Mouse (Mus musculus) cortical plate, adult 2 months (tissue): Measurements from ENCODE around the gene Tnfsfm13. TPM values are rescaled to one million over a fixed set of nuclear protein-coding genes. Genes with fewer than 3 reads are reported as not detected.
A peak's percentile ranks its signal among the peaks of the same experiment; 100 is the strongest.
"Not testable (repeated sequence)": the region's sequence is repeated elsewhere in the genome, so short reads cannot be mapped to it uniquely, and the experiment has no call there.

ENCODE experiments used
- H3K27ac ChIP-seq: fragments of 200-500 bp; 2 replicates; pipeline ENCODE4 v1.5.1; 2012; ENCODE audit warnings: low read length, control low read depth, inconsistent platforms; ENCODE audit not compliant: insufficient read depth
- H3K4me1 ChIP-seq: fragments of 200-500 bp; 2 replicates; pipeline ENCODE4 v1.6.1; 2011; ENCODE audit warnings: low read length; ENCODE audit not compliant: control insufficient read depth, insufficient read depth
- H3K4me3 ChIP-seq: fragments of 200-500 bp; 2 replicates; pipeline ENCODE4 v1.5.1; 2011; ENCODE audit warnings: mild to moderate bottlenecking, low read length, control low read depth; ENCODE audit not compliant: insufficient read depth
- CTCF ChIP-seq: fragments of 200-500 bp; IDR thresholded peaks from 2 replicates; pipeline ENCODE4 v1.5.1; 2011; ENCODE audit warnings: mild to moderate bottlenecking, control low read depth, low read length; ENCODE audit not compliant: insufficient read depth; ENCODE audit errors: extremely low read depth
- POLR2A ChIP-seq: fragments of 200-500 bp; IDR thresholded peaks from 2 replicates; pipeline ENCODE4 v1.6.1; 2011; ENCODE audit warnings: mild to moderate bottlenecking, low read length, control low read depth; ENCODE audit not compliant: insufficient read depth; ENCODE audit errors: extremely low read depth
- polyA plus RNA-seq: library from polyadenylated mRNA; depleted of rRNA; stranded (reverse); fragments of >200 nt; gene quantifications from 2 replicates; pipeline ENCODE4 v1.2.3, GENCODE M21; 2012

Gene Tnfsfm13
- polyA plus RNA-seq, 1 experiment: 3.8 TPM

- TF ChIP-seq CTCF: no peak
- no peak for TF ChIP-seq POLR2A
- Histone ChIP-seq H3K27ac (no peak overlapping the region), H3K4me3 (no peak overlapping the region), H3K4me1 (no peaks in the 10 kb centered on the region)
Measured at GRCm38 (mm10) chr11:69706775-69707479, 11.0 kb upstream of the Tnfsfm13 start.

- no peaks in the 10 kb centered on the region for H3K4me1 ChIP-seq
- H3K4me3 ChIP-seq: no peak overlapping the region
Measured at GRCm38 (mm10) chr11:69704613-69705010, 8.7 kb upstream of the Tnfsfm13 start.

GRCm38 (mm10) chr11:69703814-69704612 lies 8.1 kb upstream of the Tnfsfm13 start:
- Histone ChIP-seq H3K4me3 (no peak overlapping the region), H3K4me1 (no peaks in the 10 kb centered on the region), H3K27ac (no peak overlapping the region)
- TF ChIP-seq CTCF (no peak), POLR2A (no peak)

More at GRCm38 (mm10) chr11:69704613-69705010, 8.7 kb upstream of the Tnfsfm13 start:
- TF ChIP-seq POLR2A: no peak
- TF ChIP-seq CTCF: no peak
- H3K27ac ChIP-seq: no peak overlapping the region

DNA sequence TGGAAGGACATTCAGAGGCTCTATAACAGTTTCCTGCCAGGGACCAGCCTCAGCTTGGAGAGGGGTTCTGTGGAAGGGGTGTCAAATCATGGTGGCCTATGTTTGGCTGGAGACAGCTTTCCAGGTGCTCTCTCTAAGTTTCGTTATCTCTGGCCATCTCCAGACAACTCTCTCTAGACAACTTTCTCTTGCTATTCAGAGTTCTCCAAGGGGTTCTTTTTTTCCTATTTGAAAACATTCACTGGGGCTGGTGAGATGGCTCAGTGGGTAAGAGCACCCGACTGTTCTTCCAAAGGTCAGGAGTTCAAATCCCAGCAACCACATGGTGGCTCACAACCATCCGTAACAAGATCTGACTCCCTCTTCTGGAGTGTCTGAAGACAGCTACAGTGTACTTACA lies 7.5 kb upstream of the Tnfsfm13 start:
- H3K4me3 ChIP-seq, H3K4me1 ChIP-seq, H3K27ac ChIP-seq: not testable (repeated sequence)

- H3K27ac ChIP-seq, H3K4me1 ChIP-seq, H3K4me3 ChIP-seq: not testable (repeated sequence)
Measured at GRCm38 (mm10) chr11:69702886-69703285, 7.0 kb upstream of the Tnfsfm13 start.

DNA sequence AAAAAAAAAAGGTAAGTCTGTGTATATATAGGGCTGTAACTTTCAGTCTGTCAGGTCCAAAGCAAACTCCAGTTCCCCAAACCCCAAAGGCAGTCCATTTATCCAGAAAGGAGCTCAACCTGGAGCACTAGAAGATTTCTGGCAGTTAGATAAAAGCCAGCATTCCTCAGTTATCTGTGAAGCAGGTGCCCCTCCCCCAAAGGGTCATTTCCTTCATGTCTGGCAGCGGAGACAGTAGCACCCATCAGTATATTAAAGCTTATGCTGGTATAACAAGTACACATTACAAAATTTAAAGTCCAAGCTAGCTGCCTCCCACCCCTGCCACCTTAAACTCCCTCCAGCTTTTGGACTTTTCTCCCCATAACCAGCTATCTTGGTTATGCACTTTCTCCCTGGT lies 3.7 kb upstream of the Tnfsfm13 start:
- Histone ChIP-seq H3K4me1 (no peaks in the 10 kb centered on the region; the same call in 1 of the 2 replicates), H3K27ac (no peak overlapping the region), H3K4me3 (no peak overlapping the region)
- TF ChIP-seq POLR2A (no peak), CTCF (no peak)

DNA sequence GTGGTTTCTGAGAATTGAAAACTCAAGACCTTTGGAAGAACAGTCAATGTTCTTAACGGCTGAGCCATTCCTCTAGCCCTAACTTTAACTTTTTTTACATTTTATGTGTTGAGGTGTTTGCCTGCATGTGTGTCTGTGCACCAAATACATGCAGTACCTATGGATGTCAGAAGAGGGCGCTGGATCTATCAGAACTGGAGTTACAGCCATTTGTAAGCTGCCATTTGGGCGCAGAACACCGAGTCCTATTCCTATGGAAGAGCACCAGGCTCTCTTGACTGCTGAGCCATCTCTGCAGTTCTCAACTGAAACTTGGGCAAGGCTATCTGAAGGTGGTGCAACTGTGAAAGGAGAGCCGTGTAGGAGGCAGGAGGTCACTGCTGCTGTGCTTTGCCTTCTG lies 2.7 kb upstream of the Tnfsfm13 start:
- Histone ChIP-seq H3K27ac (no peak overlapping the region), H3K4me1 (no peaks in the 10 kb centered on the region; the same call in 1 of the 2 replicates), H3K4me3 (no peak overlapping the region)
- no peak for TF ChIP-seq CTCF
- no peak for TF ChIP-seq POLR2A

- TF ChIP-seq POLR2A (no peak), CTCF (no peak)
- Histone ChIP-seq H3K4me3 (no peak overlapping the region), H3K27ac (no peak overlapping the region), H3K4me1 (no peaks in the 10 kb centered on the region; the same call in 1 of the 2 replicates)
Measured at GRCm38 (mm10) chr11:69697396-69697795, 1.5 kb upstream of the Tnfsfm13 start.

GRCm38 (mm10) chr11:69695046-69695360 lies 895 bp downstream of the Tnfsfm13 start:
- Histone ChIP-seq H3K27ac (no peak overlapping the region), H3K4me1 (no peaks in the 10 kb centered on the region; the same call in 1 of the 2 replicates), H3K4me3 (peak overlapping the region; percentile 35)
- TF ChIP-seq POLR2A (0 out of 2 replicates have a peak, but pooled peaks have one; percentile 17), CTCF (no peak)

- no peak for TF ChIP-seq POLR2A
- TF ChIP-seq CTCF: no peak
- H3K27ac ChIP-seq: no peak overlapping the region
- H3K4me3 ChIP-seq: no peak overlapping the region
- no peaks in the 10 kb centered on the region; the same call in 1 of the 2 replicates for H3K4me1 ChIP-seq
Measured at GRCm38 (mm10) chr11:69693421-69693965, 2.4 kb downstream of the Tnfsfm13 start.
